Mouse (Mus musculus) megakaryocyte, embryonic 14.5 days (primary cell): ENCODE data around the gene Prph2. TPM values are rescaled to one million over a fixed set of nuclear protein-coding genes. Genes with fewer than 3 reads are reported as not detected.

Experiments used
- H3K27me3 ChIP-seq: replicated peaks from 2 replicates; pipeline ENCODE3; 2012; ENCODE audit warnings: inconsistent platforms
- H3K36me3 ChIP-seq: replicated peaks from 2 replicates; pipeline ENCODE3; 2012; ENCODE audit warnings: low read length, inconsistent platforms, mixed read lengths
- H3K4me1 ChIP-seq: 2 replicates; pipeline ENCODE4 v1.6.1; 2012; ENCODE audit warnings: inconsistent platforms
- H3K4me3 ChIP-seq: replicated peaks from 2 replicates; pipeline ENCODE3; 2012; ENCODE audit warnings: moderate library complexity, mild to moderate bottlenecking, inconsistent platforms
- H3K9me3 ChIP-seq: 2 replicates; pipeline ENCODE4 v1.6.1; 2012; ENCODE audit warnings: inconsistent platforms
- FLI1 ChIP-seq: IDR thresholded peaks from 2 replicates; pipeline ENCODE4 v1.6.1; 2012; ENCODE audit warnings: low read length, inconsistent platforms, mixed read lengths
- GATA1 ChIP-seq: IDR thresholded peaks from 3 replicates; pipeline ENCODE4 v1.6.1; 2012; ENCODE audit warnings: mixed read lengths, low read length, inconsistent platforms, borderline replicate concordance
- polyA plus RNA-seq: library from polyadenylated mRNA; stranded (reverse); fragments of >175 nt; gene quantifications from 2 replicates; pipeline ENCODE4 v1.2.3, GENCODE M21; 2012; ENCODE audit warnings: low replicate concordance; ENCODE audit not compliant: insufficient read depth

Gene Prph2
- polyA plus RNA-seq, 1 experiment, result 0.13 TPM

DNA sequence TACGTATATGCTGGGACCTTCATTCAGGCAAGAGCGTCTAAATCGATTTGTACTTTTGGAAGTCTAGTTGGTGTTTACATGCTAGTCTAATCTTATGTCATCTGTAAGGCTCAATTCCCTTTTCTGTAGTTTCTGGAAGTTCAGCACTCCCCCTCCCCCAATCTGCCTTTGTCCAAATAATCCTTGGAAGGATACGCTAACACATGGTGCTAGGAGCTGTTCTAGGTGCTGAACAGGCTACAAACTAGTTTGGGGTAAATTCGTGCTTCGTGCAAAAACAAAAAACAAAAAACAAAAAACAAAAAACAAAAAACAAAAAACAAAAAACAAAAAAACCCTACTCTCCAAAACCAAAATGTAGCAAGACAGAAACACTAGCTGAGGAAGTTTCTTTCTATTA is 10.6 kb downstream of the Prph2 start:
- Histone ChIP-seq H3K27me3 (peaks cover 25% of the 10 kb centered on the region), H3K9me3 (no peaks in the 10 kb centered on the region), H3K4me1 (no peaks in the 10 kb centered on the region), H3K36me3 (no peaks in the 10 kb centered on the region), H3K4me3 (no peak overlapping the region)
- TF ChIP-seq FLI1 (no peak), GATA1 (no peak)

GRCm38 (mm10) chr17:46926192-46926591 is 15.9 kb downstream of the Prph2 start:
- H3K9me3 ChIP-seq, result no peaks in the 10 kb centered on the region
- H3K36me3 ChIP-seq, result peaks cover 44% of the 10 kb centered on the region
- H3K27me3 ChIP-seq, result no peaks in the 10 kb centered on the region
- H3K4me3 ChIP-seq, result no peak overlapping the region
- TF ChIP-seq GATA1 (no peak), FLI1 (no peak)
- H3K4me1 ChIP-seq, result no peaks in the 10 kb centered on the region

DNA sequence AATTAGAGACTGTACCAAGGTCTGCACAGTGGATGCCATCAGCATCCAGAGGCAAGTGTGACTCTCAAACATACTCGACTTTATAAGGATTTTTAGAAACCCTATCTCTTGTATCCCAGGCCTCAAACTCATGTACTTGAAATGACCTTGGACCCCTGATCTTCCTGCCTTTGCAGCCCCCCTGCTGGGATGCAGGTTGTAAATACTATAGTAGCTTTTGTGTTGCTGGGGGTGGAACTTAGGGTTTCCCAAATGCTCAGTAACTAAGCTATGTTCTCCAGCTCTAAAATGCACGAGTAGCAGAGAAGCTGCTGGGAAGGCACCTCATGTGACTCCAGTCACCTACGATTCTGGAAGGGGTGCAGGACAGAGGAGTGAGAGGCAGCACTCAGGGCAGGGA is 16.7 kb downstream of the Prph2 start:
- Histone ChIP-seq H3K27me3 (no peaks in the 10 kb centered on the region), H3K4me1 (no peaks in the 10 kb centered on the region), H3K4me3 (no peak overlapping the region), H3K36me3 (peaks cover 51% of the 10 kb centered on the region), H3K9me3 (no peaks in the 10 kb centered on the region)
- TF ChIP-seq FLI1 (no peak), GATA1 (no peak)

GRCm38 (mm10) chr17:46927781-46928180 is 17.5 kb downstream of the Prph2 start:
- no peak for TF ChIP-seq FLI1
- TF ChIP-seq GATA1, result no peak
- Histone ChIP-seq H3K36me3 (peaks cover 60% of the 10 kb centered on the region), H3K27me3 (no peaks in the 10 kb centered on the region), H3K9me3 (no peaks in the 10 kb centered on the region), H3K4me3 (no peak overlapping the region), H3K4me1 (no peaks in the 10 kb centered on the region)

- H3K36me3 ChIP-seq, result peaks cover 75% of the 10 kb centered on the region
- TF ChIP-seq FLI1, result no peak
- no peak for TF ChIP-seq GATA1
- no peaks in the 10 kb centered on the region for H3K4me1 ChIP-seq
- no peak overlapping the region for H3K4me3 ChIP-seq
- no peaks in the 10 kb centered on the region for H3K9me3 ChIP-seq
- H3K27me3 ChIP-seq, result no peaks in the 10 kb centered on the region
Observed at GRCm38 (mm10) chr17:46929277-46929676, 19.0 kb downstream of the Prph2 start.

GRCm38 (mm10) chr17:46929897-46930296 is 19.6 kb downstream of the Prph2 start:
- TF ChIP-seq FLI1 (no peak), GATA1 (no peak)
- Histone ChIP-seq H3K4me3 (no peak overlapping the region), H3K9me3 (no peaks in the 10 kb centered on the region), H3K36me3 (peaks cover 81% of the 10 kb centered on the region), H3K4me1 (no peaks in the 10 kb centered on the region), H3K27me3 (no peaks in the 10 kb centered on the region)

DNA sequence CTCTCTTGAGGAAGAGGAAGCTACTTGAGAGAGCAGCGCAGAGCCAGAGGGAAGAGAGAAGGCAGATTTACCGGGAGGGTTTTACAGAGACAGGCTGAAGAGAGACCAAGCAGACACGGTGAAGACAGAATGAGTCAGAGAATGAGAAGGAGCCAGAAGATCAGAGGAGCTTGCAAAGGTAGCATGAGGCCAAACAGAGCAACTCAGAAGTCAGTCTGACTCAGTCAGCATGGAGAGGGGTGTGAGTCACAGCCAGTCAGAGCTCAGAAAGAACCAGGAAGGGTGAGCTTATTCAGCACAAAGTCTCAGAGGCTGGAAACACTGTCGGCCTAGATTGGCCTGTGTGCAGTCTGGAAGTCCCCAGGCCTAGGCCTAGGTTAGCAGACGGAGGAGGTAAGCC is 22.7 kb downstream of the Prph2 start:
- no peaks in the 10 kb centered on the region for H3K4me1 ChIP-seq

GRCm38 (mm10) chr17:46933557-46934348 is 23.5 kb downstream of the Prph2 start:
- Histone ChIP-seq H3K27me3 (no peaks in the 10 kb centered on the region), H3K4me1 (no peaks in the 10 kb centered on the region), H3K9me3 (no peaks in the 10 kb centered on the region), H3K4me3 (no peak overlapping the region), H3K36me3 (peaks cover 99% of the 10 kb centered on the region)
- no peak for TF ChIP-seq FLI1
- TF ChIP-seq GATA1, result no peak

More for the DNA sequence above, 22.7 kb downstream of the Prph2 start:
- no peaks in the 10 kb centered on the region for H3K27me3 ChIP-seq
- peaks cover 99% of the 10 kb centered on the region for H3K36me3 ChIP-seq
- TF ChIP-seq FLI1 (no peak), GATA1 (no peak)
- no peaks in the 10 kb centered on the region for H3K9me3 ChIP-seq
- no peak overlapping the region for H3K4me3 ChIP-seq

GRCm38 (mm10) chr17:46940461-46940860 is 30.2 kb downstream of the Prph2 start:
- Histone ChIP-seq H3K36me3 (peaks cover 100% of the 10 kb centered on the region), H3K4me3 (peak overlapping the region; percentile 53)
- TF ChIP-seq GATA1, result no peak
- TF ChIP-seq FLI1, result no peak

DNA sequence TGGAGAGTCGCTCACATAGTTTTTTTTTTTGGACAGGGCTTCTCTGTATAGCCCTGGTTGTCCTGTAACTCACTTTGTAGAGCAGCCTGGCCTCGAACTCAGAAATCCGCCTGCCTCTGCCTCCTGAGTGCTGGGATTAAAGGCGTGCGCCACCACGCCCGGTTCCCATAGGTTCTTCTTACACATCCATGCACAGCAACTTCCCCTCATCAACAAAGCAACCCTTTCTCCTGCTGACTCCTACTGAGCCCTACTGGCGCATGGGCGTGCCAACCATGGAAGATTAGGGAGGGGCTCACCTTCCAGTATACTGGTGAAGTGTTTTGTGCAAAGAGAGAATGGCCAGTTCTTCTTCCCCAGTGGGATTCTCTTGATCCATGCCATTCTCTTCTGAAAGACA is 32.2 kb downstream of the Prph2 start:
- Histone ChIP-seq H3K36me3 (peaks cover 100% of the 10 kb centered on the region), H3K4me3 (no peak overlapping the region), H3K27me3 (no peaks in the 10 kb centered on the region), H3K4me1 (peaks cover 15% of the 10 kb centered on the region), H3K9me3 (no peaks in the 10 kb centered on the region)
- no peak for TF ChIP-seq GATA1
- no peak for TF ChIP-seq FLI1

More at GRCm38 (mm10) chr17:46940461-46940860, 30.2 kb downstream of the Prph2 start:
- Histone ChIP-seq H3K27me3 (no peaks in the 10 kb centered on the region), H3K4me1 (no peaks in the 10 kb centered on the region), H3K9me3 (no peaks in the 10 kb centered on the region)
